Mouse (Mus musculus) left cerebral cortex, postnatal 4 days (tissue): ENCODE results near the gene Gm34302. TPM values are rescaled to one million over a fixed set of nuclear protein-coding genes. Genes with fewer than 3 reads are reported as not detected.
A peak's percentile ranks its signal among the peaks of the same experiment; 100 is the strongest.
"Not testable (repeated sequence)": the region's sequence is repeated elsewhere in the genome, so short reads cannot be mapped to it uniquely, and the experiment has no call there.

Source experiments
- DNase-seq: peaks from one replicate; pipeline ENCODE4 v3.0.0-alpha.2; 2022
- intact Hi-C: fragments of 180-260 bp; cut with DNase I; formaldehyde crosslinking; loops from one replicate; pipeline ENCODE4 v1.15.1; 2025
- total RNA-seq, 2 experiments: library from RNA; stranded (reverse); gene quantifications; 2 replicates each; pipeline ENCODE4 v1.2.3; 2021

Gm34302 gene
- total RNA-seq, result not detected

- intact Hi-C loops, result no loop called here
Measured at GRCm38 (mm10) chr3:63483726-63484125, at the start of gene Gm34302. Gene Gm34302 (minus strand): TSS chr3:63483879.

GRCm38 (mm10) chr3:63531847-63532246 is 48.2 kb upstream of the Gm34302 start:
- intact Hi-C loops, result no loop called here
- no peak for DNase-seq

More at GRCm38 (mm10) chr3:63483726-63484125, at the start of gene Gm34302:
- no peak for DNase-seq

- no peak for DNase-seq
- intact Hi-C loops, result no loop called here
Measured at GRCm38 (mm10) chr3:63517681-63518080, 34.0 kb upstream of the Gm34302 start.

DNA sequence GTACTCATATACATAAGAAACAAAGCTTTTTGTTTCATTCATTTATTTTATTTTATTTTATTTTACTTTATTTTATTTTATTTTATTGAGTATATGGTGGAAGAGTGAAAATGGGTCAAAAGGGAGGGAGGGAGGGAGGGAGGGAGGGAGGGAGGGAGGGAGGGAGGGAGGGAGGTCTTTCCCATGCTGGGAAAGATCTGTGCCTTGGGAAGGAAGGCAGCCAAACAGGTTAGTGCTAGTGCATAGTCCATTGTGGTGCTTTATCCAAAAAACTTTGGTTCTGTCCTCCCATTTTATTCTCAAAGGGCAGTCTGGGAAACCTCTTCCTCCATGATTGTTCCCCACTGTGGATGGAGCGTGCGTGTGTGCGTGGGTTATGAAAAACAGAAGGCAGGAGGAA is 32.6 kb upstream of the Gm34302 start:
- peak; percentile 20 for DNase-seq
- intact Hi-C loops, result not testable (repeated sequence)

DNA sequence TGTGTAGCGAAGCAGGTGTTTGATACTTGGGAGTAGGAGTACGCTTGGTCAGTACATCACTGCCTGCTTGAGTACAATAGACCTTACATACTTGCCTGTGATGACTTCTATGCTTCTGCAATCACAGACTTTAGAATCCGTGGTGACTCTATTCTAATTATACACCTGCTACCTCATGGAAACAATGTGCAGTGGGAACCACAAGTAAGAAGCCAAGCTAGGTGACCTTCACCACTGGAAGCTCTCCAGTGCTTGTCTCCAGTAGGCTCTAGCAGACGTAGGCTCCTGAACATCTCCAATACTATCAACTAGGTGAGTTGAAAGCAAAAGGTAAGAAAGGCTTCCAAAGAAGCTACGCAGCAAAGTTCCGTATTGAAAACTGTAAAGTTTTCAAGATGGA is 27.6 kb upstream of the Gm34302 start:
- intact Hi-C loops, result no loop called here
- DNase-seq, result no peak

GRCm38 (mm10) chr3:63509484-63509883 is 25.8 kb upstream of the Gm34302 start:
- DNase-seq, result no peak
- intact Hi-C loops, result no loop called here

- intact Hi-C loops, result no loop called here
- no peak for DNase-seq
Measured at GRCm38 (mm10) chr3:63508924-63509323, 25.2 kb upstream of the Gm34302 start.

DNA sequence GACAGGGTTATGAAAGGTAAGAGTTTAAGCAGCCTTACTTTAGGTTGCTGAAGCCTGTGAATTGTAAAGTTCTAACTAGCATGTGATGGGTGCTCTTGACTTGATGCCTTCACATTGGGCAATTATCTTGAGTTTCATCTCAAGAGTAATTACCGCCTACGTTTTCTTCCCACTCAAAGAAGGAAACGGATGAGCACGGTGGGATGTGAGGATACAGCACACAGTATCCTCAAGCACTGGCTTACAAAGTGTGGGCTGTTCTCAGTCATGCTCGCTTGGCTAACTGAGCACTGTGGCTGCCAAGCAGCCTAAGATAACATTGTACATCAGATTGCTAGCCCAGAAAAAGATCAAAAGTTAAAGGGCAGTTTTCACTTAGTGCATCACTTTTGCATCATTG is 20.8 kb upstream of the Gm34302 start:
- intact Hi-C loops, result no loop called here
- no peak for DNase-seq

DNA sequence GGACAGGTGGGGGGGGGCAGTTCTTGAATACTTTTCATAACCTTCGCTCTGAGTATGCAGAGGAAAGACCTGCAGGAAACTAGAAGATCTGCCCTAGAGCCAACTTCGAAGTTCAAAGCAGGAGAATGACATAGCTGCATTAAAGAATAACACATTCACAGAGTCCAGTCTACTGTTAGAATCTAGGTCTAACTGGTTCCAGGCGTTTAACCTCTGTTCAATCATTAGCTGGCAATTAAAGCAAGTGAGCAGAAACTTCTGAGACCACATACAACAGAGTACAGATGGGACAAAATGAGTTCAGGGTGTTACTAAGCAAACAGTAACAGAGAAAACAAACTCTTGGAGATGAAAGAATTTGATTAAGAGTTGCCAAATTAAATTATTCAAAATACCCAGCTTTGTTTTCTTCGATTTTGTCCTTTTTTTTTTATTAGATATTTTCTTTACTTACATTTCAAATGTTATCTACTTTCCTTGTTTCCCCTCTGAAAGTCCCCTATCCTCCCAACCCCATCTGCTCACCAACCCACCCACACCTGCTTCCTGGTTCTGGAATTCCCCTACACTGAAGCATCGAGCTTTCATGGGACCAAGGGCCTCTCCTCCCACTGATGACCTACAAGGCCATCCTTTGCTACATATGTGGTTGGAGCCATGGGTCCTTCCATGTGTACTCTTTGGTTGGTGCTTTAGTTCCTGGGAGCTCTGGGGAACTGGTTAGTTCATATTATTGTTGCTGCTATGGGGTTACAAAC is 11.1 kb upstream of the Gm34302 start:
- intact Hi-C loops, result no loop called here
- no peak for DNase-seq

- intact Hi-C loops, result no loop called here
- no peak for DNase-seq
Measured at GRCm38 (mm10) chr3:63493563-63493962, 9.9 kb upstream of the Gm34302 start.

- intact Hi-C loops, result no loop called here
- peak; percentile 4 for DNase-seq
Measured at GRCm38 (mm10) chr3:63440426-63441125, 43.1 kb downstream of the Gm34302 start.

GRCm38 (mm10) chr3:63439738-63440137 is 43.9 kb downstream of the Gm34302 start:
- DNase-seq, result no peak
- intact Hi-C loops, result no loop called here

DNA sequence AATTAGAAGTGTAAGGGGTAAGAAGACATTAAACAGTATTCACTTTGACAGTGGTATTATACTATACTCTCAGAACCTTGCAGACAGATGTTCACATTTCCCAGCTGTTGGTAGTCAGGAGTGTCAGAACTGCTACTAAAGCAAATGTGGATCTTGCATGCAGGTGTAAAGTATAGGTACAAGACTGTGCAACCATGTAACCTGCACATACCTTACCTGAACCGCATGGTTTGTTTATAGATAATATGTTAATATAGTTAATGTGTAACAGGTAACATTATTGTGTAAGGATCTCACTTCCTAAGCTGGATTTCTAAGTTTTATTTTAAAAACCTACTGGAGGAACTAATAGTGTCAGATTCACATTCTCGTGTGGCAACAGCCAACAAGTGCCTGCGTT is 44.8 kb downstream of the Gm34302 start:
- intact Hi-C loops, result no loop called here
- DNase-seq, result no peak

Other genes with a start within 250 kb of the Gm34302 start
- gene Mme, start 242.3 kb downstream of the Gm34302 start, total RNA-seq, result 10 to 100 TPM in 1 of 2 experiments, 1 to 10 TPM in 1; 9.0 to 12.5 TPM